Mouse (Mus musculus) hindbrain, embryonic 11.5 days (tissue): ENCODE data around the gene Adgrf3. TPM values are rescaled to one million over a fixed set of nuclear protein-coding genes. Genes with fewer than 3 reads are reported as not detected.

Experiments used
- ATAC-seq: fragments of 200-750 bp; cut with Nextera tagmentation; 2 replicates; pipeline ENCODE4 v1.8.0; 2017; ENCODE audit warnings: mild to moderate bottlenecking, moderate TSS enrichment, moderate library complexity; ENCODE audit not compliant: low FRiP score
- DNase-seq: peaks from one replicate; pipeline ENCODE4 v3.0.0-alpha.2; 2015; ENCODE audit warnings: low spot score
- H3K27ac ChIP-seq: fragments of 300-500 bp; sonication (generic); 2 replicates; pipeline ENCODE4 v1.5.1; 2014; ENCODE audit warnings: mild to moderate bottlenecking, low read depth, low read length
- H3K27me3 ChIP-seq: fragments of 300-500 bp; sonication (generic); 2 replicates; pipeline ENCODE4 v1.6.1; 2014; ENCODE audit warnings: mild to moderate bottlenecking, low read length, moderate library complexity, mixed read lengths; ENCODE audit not compliant: control insufficient read depth, insufficient read depth
- H3K36me3 ChIP-seq: fragments of 300-500 bp; sonication (generic); 2 replicates; pipeline ENCODE4 v1.6.1; 2014; ENCODE audit warnings: mild to moderate bottlenecking, low read length, moderate library complexity, mixed read lengths; ENCODE audit not compliant: control insufficient read depth, insufficient read depth
- H3K4me1 ChIP-seq: fragments of 300-500 bp; sonication (generic); replicated peaks from 2 replicates; pipeline ENCODE4 v1.6.1; 2014; ENCODE audit warnings: low read length, mixed read lengths; ENCODE audit not compliant: control insufficient read depth, insufficient read depth
- H3K4me2 ChIP-seq: fragments of 300-500 bp; sonication (generic); replicated peaks from 2 replicates; pipeline ENCODE4 v1.6.1; 2014; ENCODE audit warnings: mild to moderate bottlenecking, low read depth, low read length
- H3K4me3 ChIP-seq: fragments of 300-500 bp; sonication (generic); 2 replicates; pipeline ENCODE4 v1.5.1; 2014; ENCODE audit warnings: low read depth, low read length
- H3K9ac ChIP-seq: fragments of 300-500 bp; sonication (generic); 2 replicates; pipeline ENCODE4 v1.6.1; 2014; ENCODE audit warnings: low read depth, low read length
- H3K9me3 ChIP-seq: fragments of 300-500 bp; sonication (generic); 2 replicates; pipeline ENCODE4 v1.6.1; 2016; ENCODE audit warnings: low read length; ENCODE audit not compliant: control insufficient read depth
- WGBS: fragments of 180-500 bp; shearing (Covaris S2); extraction: QIAGEN DNeasy Blood & Tissue Kit; methylation state at CpG from one replicate; pipeline ENCODE4 v1.1.7; 2014; 5-methylcytosine and 5-hydroxymethylcytosine counted together
- polyA plus RNA-seq: library from polyadenylated mRNA; unstranded; fragments of >200 nt; fragmentation: Nextera tagmentation; extraction: Ambion mirVana; gene quantifications from 2 replicates; pipeline ENCODE4 v1.2.1, GENCODE M21; 2014

Gene Adgrf3
- polyA plus RNA-seq, 1 experiment from 2014 or later, result not detected

GRCm38 (mm10) chr5:30233042-30233441 lies 27.5 kb upstream of the Adgrf3 start:
- peak; percentile 54 for DNase-seq
- Histone ChIP-seq H3K4me2 (peak overlapping the region; percentile 73), H3K9me3 (no peaks in the 10 kb centered on the region), H3K36me3 (no peaks in the 10 kb centered on the region), H3K4me1 (0 out of 2 replicates have a peak, but pooled peaks cover 2% of the 10 kb centered on the region), H3K27ac (peak overlapping the region; percentile 83), H3K9ac (peak overlapping the region; percentile 74), H3K27me3 (no peaks in the 10 kb centered on the region), H3K4me3 (peak overlapping the region; percentile 71)
- ATAC-seq, result no peak
- 9% methylated on average over 15 of the region's 15 CpGs for WGBS

DNA sequence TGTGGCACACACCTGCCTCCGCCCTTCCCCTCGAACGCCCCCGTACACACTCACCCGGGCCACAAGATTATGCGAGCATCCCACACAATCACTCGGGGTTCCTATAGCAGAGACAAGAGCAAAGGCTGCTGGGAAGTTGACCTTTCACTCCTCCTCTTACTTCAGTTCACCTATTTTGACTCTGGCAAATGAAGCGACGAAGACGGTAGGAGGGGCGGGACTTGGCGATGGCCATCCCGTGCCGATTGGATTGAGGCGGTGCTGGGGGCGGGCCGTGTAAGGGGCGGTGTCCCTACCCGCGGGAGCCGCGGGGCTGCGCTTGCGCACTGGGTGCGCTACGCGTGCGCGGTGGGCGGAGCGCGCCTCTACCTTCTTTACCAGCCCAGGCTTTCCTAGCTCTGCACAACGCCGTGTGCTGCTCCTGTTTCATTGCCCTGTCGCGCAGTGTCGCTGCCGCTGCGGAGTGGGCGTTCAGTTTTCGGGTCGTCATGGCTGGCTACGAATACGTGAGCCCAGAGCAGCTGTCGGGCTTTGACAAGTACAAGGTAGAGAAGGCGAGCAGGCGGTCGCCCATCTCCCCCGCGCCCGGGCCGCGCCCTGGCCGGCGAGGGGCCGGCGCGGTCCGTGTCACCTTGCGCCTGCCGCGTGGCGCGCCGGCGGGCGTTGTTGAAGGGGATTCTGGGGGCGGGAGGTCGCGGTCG lies 26.9 kb upstream of the Adgrf3 start, which contains the start of gene Selenoi:
Selenoi (plus strand) TSS at position 311 of the 701 bp plus-strand sequence.
- Histone ChIP-seq H3K4me1 (0 out of 2 replicates have a peak, but pooled peaks cover 2% of the 10 kb centered on the region), H3K27me3 (no peaks in the 10 kb centered on the region), H3K4me3 (peak within 1 kb of the TSS; percentile 71), H3K4me2 (peak within 1 kb of the TSS; percentile 73), H3K9me3 (no peaks in the 10 kb centered on the region), H3K27ac (peak within 1 kb of the TSS; percentile 83), H3K36me3 (no peaks in the 10 kb centered on the region), H3K9ac (peak within 1 kb of the TSS; percentile 77)
- 1% methylated on average over 71 of the region's 71 CpGs for WGBS
- ATAC-seq, result peak; percentile 100
- peak; percentile 98 for DNase-seq

GRCm38 (mm10) chr5:30231891-30232270 lies 26.4 kb upstream of the Adgrf3 start:
- WGBS, result 57% methylated on average over 16 of the region's 16 CpGs
- Histone ChIP-seq H3K27ac (peak overlapping the region; percentile 72), H3K4me1 (0 out of 2 replicates have a peak, but pooled peaks cover 2% of the 10 kb centered on the region), H3K27me3 (no peaks in the 10 kb centered on the region), H3K36me3 (no peaks in the 10 kb centered on the region), H3K4me2 (peak overlapping the region; percentile 73), H3K9me3 (no peaks in the 10 kb centered on the region), H3K9ac (peak overlapping the region; percentile 77), H3K4me3 (peak overlapping the region; percentile 71)
- ATAC-seq (no peak), DNase-seq (no peak)

- Histone ChIP-seq H3K27me3 (no peaks in the 10 kb centered on the region), H3K9me3 (no peaks in the 10 kb centered on the region), H3K36me3 (no peaks in the 10 kb centered on the region), H3K4me2 (no peak overlapping the region), H3K4me3 (no peak overlapping the region), H3K27ac (no peak overlapping the region), H3K4me1 (0 out of 2 replicates have a peak, but pooled peaks cover 2% of the 10 kb centered on the region), H3K9ac (no peak overlapping the region)
- 83% methylated on average over 4 of the region's 4 CpGs for WGBS
- DNase-seq, result no peak
- ATAC-seq, result no peak
These were observed 25.4 kb upstream of the Adgrf3 start for GRCm38 (mm10) chr5:30230901-30231300.

- no peaks in the 10 kb centered on the region for H3K4me1 ChIP-seq
- no peaks in the 10 kb centered on the region for H3K9me3 ChIP-seq
- ATAC-seq, result no peak
- H3K27me3 ChIP-seq, result no peaks in the 10 kb centered on the region
- no peak overlapping the region for H3K9ac ChIP-seq
- no peak overlapping the region for H3K27ac ChIP-seq
- DNase-seq, result no peak
- H3K36me3 ChIP-seq, result no peaks in the 10 kb centered on the region
- WGBS, result 98% methylated on average over 8 of the region's 8 CpGs
- H3K4me2 ChIP-seq, result no peak overlapping the region
- no peak overlapping the region for H3K4me3 ChIP-seq
These were observed 17.2 kb upstream of the Adgrf3 start for GRCm38 (mm10) chr5:30222681-30223080.

DNA sequence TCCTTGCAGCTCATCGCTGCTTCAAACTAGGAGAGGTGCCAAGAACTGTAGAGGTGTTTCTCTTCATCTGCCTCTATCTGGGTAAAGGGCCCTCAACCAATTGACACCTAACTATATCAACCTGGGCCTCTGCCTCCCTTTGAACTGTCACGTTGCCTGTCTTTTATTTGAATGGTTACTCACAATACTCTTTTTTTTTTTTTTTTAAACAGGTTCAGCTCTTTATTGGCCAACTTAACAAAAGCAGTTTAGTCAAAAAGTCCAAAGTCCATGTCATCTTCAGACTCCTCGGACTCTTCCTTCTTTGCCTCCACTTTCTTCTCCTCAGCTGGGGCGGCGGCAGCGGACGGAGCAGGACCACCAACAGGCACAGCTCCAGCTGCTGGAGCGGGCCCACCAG lies 15.1 kb upstream of the Adgrf3 start:
- H3K27ac ChIP-seq, result no peak overlapping the region
- no peaks in the 10 kb centered on the region for H3K4me1 ChIP-seq
- H3K4me3 ChIP-seq, result no peak overlapping the region
- H3K36me3 ChIP-seq, result no peaks in the 10 kb centered on the region
- H3K9ac ChIP-seq, result no peak overlapping the region
- WGBS, result 89% methylated on average over 8 of the region's 8 CpGs
- H3K27me3 ChIP-seq, result no peaks in the 10 kb centered on the region
- DNase-seq (no peak), ATAC-seq (no peak)
- no peak overlapping the region for H3K4me2 ChIP-seq
- no peaks in the 10 kb centered on the region for H3K9me3 ChIP-seq

GRCm38 (mm10) chr5:30219715-30220114 lies 14.2 kb upstream of the Adgrf3 start:
- Histone ChIP-seq H3K4me3 (no peak overlapping the region), H3K27me3 (no peaks in the 10 kb centered on the region), H3K4me2 (no peak overlapping the region), H3K9me3 (no peaks in the 10 kb centered on the region), H3K36me3 (no peaks in the 10 kb centered on the region), H3K9ac (no peak overlapping the region), H3K4me1 (no peaks in the 10 kb centered on the region), H3K27ac (no peak overlapping the region)
- 77% methylated on average over 2 of the region's 2 CpGs for WGBS
- ATAC-seq (no peak), DNase-seq (no peak)

DNA sequence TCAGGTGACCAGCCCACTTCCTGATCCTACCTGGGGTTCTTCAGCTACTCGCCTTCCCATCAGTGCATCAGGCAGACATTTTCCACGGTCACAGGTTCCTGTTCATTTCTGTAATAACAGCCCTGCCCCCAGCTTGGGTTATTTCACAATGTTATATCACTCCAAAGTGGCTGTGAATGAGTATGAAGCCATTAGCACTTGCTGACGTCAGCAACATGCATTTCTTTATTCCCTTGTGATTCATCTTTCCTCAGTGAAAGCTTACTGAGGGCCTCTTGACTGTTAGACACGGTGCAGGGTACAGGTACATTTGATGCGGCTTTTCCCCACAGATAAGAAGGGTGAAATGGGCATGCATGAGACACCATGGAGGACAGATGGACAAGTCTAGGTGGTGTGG lies 10.4 kb upstream of the Adgrf3 start:
- no peak for DNase-seq
- H3K36me3 ChIP-seq, result no peaks in the 10 kb centered on the region
- no peaks in the 10 kb centered on the region for H3K4me1 ChIP-seq
- H3K27ac ChIP-seq, result no peak overlapping the region
- H3K4me3 ChIP-seq, result no peak overlapping the region
- 79% methylated on average over 5 of the region's 5 CpGs for WGBS
- no peak overlapping the region for H3K4me2 ChIP-seq
- H3K9ac ChIP-seq, result no peak overlapping the region
- H3K27me3 ChIP-seq, result no peaks in the 10 kb centered on the region
- ATAC-seq, result no peak
- H3K9me3 ChIP-seq, result no peaks in the 10 kb centered on the region

DNA sequence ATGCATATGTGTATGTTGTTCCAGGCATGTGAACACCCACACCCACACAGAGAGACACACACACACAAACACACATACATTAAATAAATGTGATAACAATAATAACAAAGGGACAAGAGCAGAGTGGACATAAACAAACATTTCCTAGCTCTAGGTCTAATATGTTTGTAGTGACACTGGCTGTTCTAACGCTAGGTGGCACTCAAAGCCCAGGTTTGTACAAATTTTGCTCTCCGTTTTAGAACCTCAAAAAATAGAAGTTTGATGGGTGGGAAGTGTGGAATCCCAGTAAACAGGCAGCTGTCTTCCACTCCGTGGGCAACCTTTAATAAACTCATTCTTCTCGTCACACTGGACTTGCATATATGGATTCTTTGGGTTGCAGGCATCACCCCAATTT lies 9.4 kb upstream of the Adgrf3 start:
- Histone ChIP-seq H3K36me3 (no peaks in the 10 kb centered on the region), H3K9me3 (no peaks in the 10 kb centered on the region), H3K4me3 (no peak overlapping the region), H3K4me1 (no peaks in the 10 kb centered on the region), H3K9ac (no peak overlapping the region), H3K4me2 (no peak overlapping the region), H3K27me3 (no peaks in the 10 kb centered on the region), H3K27ac (no peak overlapping the region)
- no peak for ATAC-seq
- peak; percentile 74 for DNase-seq
- WGBS, result 13% methylated on average over 4 of the region's 4 CpGs
